Mouse (Mus musculus): ENCODE measurements around the gene Bpifb3.
A peak's percentile ranks its signal among the peaks of the same experiment; 100 is the strongest.

Bpifb3 gene

GRCm38 (mm10) chr2:153917930-153918329 lies at the start of gene Bpifb3:
Bpifb3 (plus strand) TSS chr2:153918230.
- no peak for DNase-seq

- peak; percentile 68 for DNase-seq
Measured at GRCm38 (mm10) chr2:153870984-153871383, 47.0 kb upstream of the Bpifb3 start, which contains the start of gene Sun5. Sun5 (minus strand) TSS chr2:153871084.

GRCm38 (mm10) chr2:153874745-153875144 lies 43.3 kb upstream of the Bpifb3 start, which contains the start of gene Bpifb2:
Bpifb2 (plus strand) TSS chr2:153875045.
- peak; percentile 74 for DNase-seq

GRCm38 (mm10) chr2:153899111-153899510 lies 18.9 kb upstream of the Bpifb3 start:
- no peak for DNase-seq

GRCm38 (mm10) chr2:153900088-153900487 lies 17.9 kb upstream of the Bpifb3 start, which contains the start of gene Bpifb6:
Bpifb6 (plus strand) TSS chr2:153900388.
- no peak for DNase-seq

GRCm38 (mm10) chr2:153902726-153903125 lies 15.3 kb upstream of the Bpifb3 start:
- DNase-seq = no peak

- DNase-seq = no peak
Measured at GRCm38 (mm10) chr2:153906626-153907025, 11.4 kb upstream of the Bpifb3 start.

- DNase-seq = peak; percentile 94
Measured at GRCm38 (mm10) chr2:153914151-153914550, 3.9 kb upstream of the Bpifb3 start.

- DNase-seq = no peak
Measured at GRCm38 (mm10) chr2:153921246-153921645, 3.2 kb downstream of the Bpifb3 start.

GRCm38 (mm10) chr2:153929871-153930413 lies 11.9 kb downstream of the Bpifb3 start:
- DNase-seq = no peak

GRCm38 (mm10) chr2:153931125-153931524 lies 13.1 kb downstream of the Bpifb3 start:
- no peak for DNase-seq

GRCm38 (mm10) chr2:153933311-153933710 lies 15.3 kb downstream of the Bpifb3 start:
- DNase-seq = no peak

GRCm38 (mm10) chr2:153935348-153935747 lies 17.3 kb downstream of the Bpifb3 start:
- DNase-seq = no peak

GRCm38 (mm10) chr2:153937843-153938242 lies 19.8 kb downstream of the Bpifb3 start, which contains the start of gene Bpifb4:
Bpifb4 (plus strand) TSS chr2:153938212.
- no peak for DNase-seq

- DNase-seq = no peak
Measured at GRCm38 (mm10) chr2:153943537-153943936, 25.5 kb downstream of the Bpifb3 start.

GRCm38 (mm10) chr2:153944567-153944966 lies 26.5 kb downstream of the Bpifb3 start:
- no peak for DNase-seq

GRCm38 (mm10) chr2:153952897-153953296 lies 34.9 kb downstream of the Bpifb3 start:
- DNase-seq = no peak

- no peak for DNase-seq
Measured at GRCm38 (mm10) chr2:153953836-153954235, 35.8 kb downstream of the Bpifb3 start.

GRCm38 (mm10) chr2:153962821-153963331 lies 44.8 kb downstream of the Bpifb3 start:
- DNase-seq = no peak

GRCm38 (mm10) chr2:153963334-153963733 lies 45.3 kb downstream of the Bpifb3 start:
- DNase-seq = no peak

GRCm38 (mm10) chr2:153970221-153970620 lies 52.2 kb downstream of the Bpifb3 start:
- DNase-seq = no peak

GRCm38 (mm10) chr2:153974582-153974981 lies 56.6 kb downstream of the Bpifb3 start, which contains the start of gene Bpifa6:
Bpifa6 (plus strand) TSS chr2:153974945.
- DNase-seq = peak; percentile 75
